Mouse (Mus musculus) embryonic facial prominence, embryonic 11.5 days (tissue): ENCODE results near the gene Cyp2d26. TPM values are rescaled to one million over a fixed set of nuclear protein-coding genes. Genes with fewer than 3 reads are reported as not detected.
A peak's percentile ranks its signal among the peaks of the same experiment; 100 is the strongest.

Experiments used
- ATAC-seq: fragments of 200-750 bp; cut with Nextera tagmentation; replicated peaks from 2 replicates; pipeline ENCODE4 v1.8.0; 2017; ENCODE audit warnings: low read depth; ENCODE audit not compliant: insufficient number of reproducible peaks, low FRiP score, low TSS enrichment
- DNase-seq: peaks from one replicate; pipeline ENCODE4 v3.0.0-alpha.2; 2015; ENCODE audit warnings: low spot score
- H3K27ac ChIP-seq: fragments of 300-500 bp; sonication (generic); replicated peaks from 2 replicates; pipeline ENCODE4 v1.5.1; 2014; ENCODE audit warnings: mild to moderate bottlenecking, low read depth, low read length, control low read depth
- H3K27me3 ChIP-seq: fragments of 300-500 bp; sonication (generic); 2 replicates; pipeline ENCODE4 v1.6.1; 2014; ENCODE audit warnings: mild to moderate bottlenecking, low read length, moderate library complexity, mixed read lengths; ENCODE audit not compliant: control insufficient read depth, insufficient read depth
- H3K36me3 ChIP-seq: fragments of 300-500 bp; sonication (generic); replicated peaks from 2 replicates; pipeline ENCODE4 v1.6.1; 2014; ENCODE audit warnings: low read depth, mild to moderate bottlenecking, low read length, moderate library complexity, mixed read lengths; ENCODE audit not compliant: control insufficient read depth, insufficient read depth
- H3K4me1 ChIP-seq: fragments of 300-500 bp; sonication (generic); 2 replicates; pipeline ENCODE4 v1.6.1; 2014; ENCODE audit warnings: low read length, mixed read lengths; ENCODE audit not compliant: control insufficient read depth, insufficient read depth
- H3K4me2 ChIP-seq: fragments of 300-500 bp; sonication (generic); 2 replicates; pipeline ENCODE4 v1.6.1; 2014; ENCODE audit warnings: low read depth, mild to moderate bottlenecking, control low read depth, low read length, moderate library complexity
- H3K4me3 ChIP-seq: fragments of 300-500 bp; sonication (generic); 2 replicates; pipeline ENCODE4 v1.5.1; 2014; ENCODE audit warnings: low read depth, low read length, control low read depth
- H3K9ac ChIP-seq: fragments of 300-500 bp; sonication (generic); replicated peaks from 2 replicates; pipeline ENCODE4 v1.6.1; 2014; ENCODE audit warnings: mild to moderate bottlenecking, control low read depth, low read length
- H3K9me3 ChIP-seq: fragments of 300-500 bp; sonication (generic); replicated peaks from 2 replicates; pipeline ENCODE4 v1.6.1; 2016; ENCODE audit warnings: mild to moderate bottlenecking, low read length, inconsistent platforms, mixed read lengths; ENCODE audit not compliant: control insufficient read depth
- WGBS: fragments of 180-500 bp; shearing (Covaris S2); extraction: QIAGEN DNeasy Blood & Tissue Kit; methylation state at CpG from one replicate; pipeline ENCODE4 v1.1.7; 2014; 5-methylcytosine and 5-hydroxymethylcytosine counted together
- polyA plus RNA-seq: library from polyadenylated mRNA; unstranded; fragments of >200 nt; fragmentation: Nextera tagmentation; extraction: Ambion mirVana; gene quantifications from 2 replicates; pipeline ENCODE4 v1.2.1, GENCODE M21; 2014

Gene Cyp2d26
- polyA plus RNA-seq, 1 experiment from 2014 or later: not detected

GRCm38 (mm10) chr15:82814321-82814720, 20.2 kb upstream of the Cyp2d26 start:
- 89% methylated on average over 7 of the region's 7 CpGs for WGBS
- no peak overlapping the region for H3K27ac ChIP-seq
- no peak overlapping the region for H3K9ac ChIP-seq
- H3K4me2 ChIP-seq: no peak overlapping the region
- no peak for ATAC-seq
- no peaks in the 10 kb centered on the region for H3K27me3 ChIP-seq
- H3K36me3 ChIP-seq: no peaks in the 10 kb centered on the region; the same call in 1 of the 2 replicates
- no peak for DNase-seq
- H3K9me3 ChIP-seq: no peaks in the 10 kb centered on the region
- no peaks in the 10 kb centered on the region for H3K4me1 ChIP-seq
- H3K4me3 ChIP-seq: no peak overlapping the region

GRCm38 (mm10) chr15:82810556-82810955, 16.5 kb upstream of the Cyp2d26 start:
- no peak overlapping the region for H3K27ac ChIP-seq
- ATAC-seq (no peak), DNase-seq (no peak)
- H3K36me3 ChIP-seq: no peaks in the 10 kb centered on the region; the same call in 1 of the 2 replicates
- no peak overlapping the region for H3K9ac ChIP-seq
- H3K27me3 ChIP-seq: no peaks in the 10 kb centered on the region
- no peaks in the 10 kb centered on the region for H3K4me1 ChIP-seq
- WGBS: 88% methylated on average over 1 of the region's 1 CpGs
- H3K9me3 ChIP-seq: no peaks in the 10 kb centered on the region
- no peak overlapping the region for H3K4me2 ChIP-seq
- no peak overlapping the region for H3K4me3 ChIP-seq

GRCm38 (mm10) chr15:82809511-82809910, 15.4 kb upstream of the Cyp2d26 start:
- DNase-seq (no peak), ATAC-seq (no peak)
- no peaks in the 10 kb centered on the region for H3K36me3 ChIP-seq
- WGBS: 76% methylated on average over 6 of the region's 6 CpGs
- H3K9ac ChIP-seq: no peak overlapping the region
- H3K4me2 ChIP-seq: no peak overlapping the region
- H3K9me3 ChIP-seq: no peaks in the 10 kb centered on the region
- no peaks in the 10 kb centered on the region for H3K4me1 ChIP-seq
- H3K27me3 ChIP-seq: no peaks in the 10 kb centered on the region
- H3K27ac ChIP-seq: no peak overlapping the region
- no peak overlapping the region for H3K4me3 ChIP-seq

GRCm38 (mm10) chr15:82806969-82807763, 13.1 kb upstream of the Cyp2d26 start:
- ATAC-seq (no peak), DNase-seq (no peak)
- no peaks in the 10 kb centered on the region for H3K4me1 ChIP-seq
- H3K27me3 ChIP-seq: no peaks in the 10 kb centered on the region
- no peaks in the 10 kb centered on the region for H3K36me3 ChIP-seq
- no peak overlapping the region for H3K27ac ChIP-seq
- H3K9me3 ChIP-seq: no peaks in the 10 kb centered on the region
- H3K9ac ChIP-seq: no peak overlapping the region
- no peak overlapping the region for H3K4me2 ChIP-seq
- WGBS: 78% methylated on average over 5 of the region's 5 CpGs
- H3K4me3 ChIP-seq: no peak overlapping the region

GRCm38 (mm10) chr15:82804708-82805639, 10.9 kb upstream of the Cyp2d26 start:
- no peak overlapping the region for H3K4me2 ChIP-seq
- H3K4me1 ChIP-seq: no peaks in the 10 kb centered on the region
- no peak overlapping the region for H3K9ac ChIP-seq
- no peak overlapping the region for H3K27ac ChIP-seq
- 69% methylated on average over 5 of the region's 5 CpGs for WGBS
- H3K9me3 ChIP-seq: no peaks in the 10 kb centered on the region
- DNase-seq (peak; percentile 79), ATAC-seq (no peak)
- no peaks in the 10 kb centered on the region for H3K27me3 ChIP-seq
- H3K36me3 ChIP-seq: no peaks in the 10 kb centered on the region
- H3K4me3 ChIP-seq: no peak overlapping the region

- H3K4me1 ChIP-seq: no peaks in the 10 kb centered on the region
- no peaks in the 10 kb centered on the region for H3K36me3 ChIP-seq
- H3K9me3 ChIP-seq: no peaks in the 10 kb centered on the region
- H3K4me3 ChIP-seq: no peak overlapping the region
- 79% methylated on average over 3 of the region's 3 CpGs for WGBS
- no peak for DNase-seq
- no peak overlapping the region for H3K27ac ChIP-seq
- no peak for ATAC-seq
- no peak overlapping the region for H3K4me2 ChIP-seq
- H3K27me3 ChIP-seq: no peaks in the 10 kb centered on the region
- H3K9ac ChIP-seq: no peak overlapping the region
These were observed 1.9 kb upstream of the Cyp2d26 start for GRCm38 (mm10) chr15:82795936-82796440.

GRCm38 (mm10) chr15:82793868-82794267, 226 bp downstream of the Cyp2d26 start:
- H3K4me3 ChIP-seq: no peak overlapping the region
- H3K9me3 ChIP-seq: no peaks in the 10 kb centered on the region
- H3K36me3 ChIP-seq: no peaks in the 10 kb centered on the region
- H3K9ac ChIP-seq: no peak overlapping the region
- no peaks in the 10 kb centered on the region for H3K27me3 ChIP-seq
- DNase-seq: no peak
- H3K4me1 ChIP-seq: no peaks in the 10 kb centered on the region
- H3K4me2 ChIP-seq: no peak overlapping the region
- H3K27ac ChIP-seq: no peak overlapping the region
- WGBS: 90% methylated on average over 6 of the region's 6 CpGs
- ATAC-seq: no peak
